Mouse (Mus musculus): ENCODE data around the gene Hydin. TPM values are rescaled to one million over a fixed set of nuclear protein-coding genes. Genes with fewer than 3 reads are reported as not detected.
A peak's percentile ranks its signal among the peaks of the same experiment; 100 is the strongest.
"Not testable (repeated sequence)": the region's sequence is repeated elsewhere in the genome, so short reads cannot be mapped to it uniquely, and the experiment has no call there.

Hydin gene
- polyA plus RNA-seq, 1 experiment from 2014 or later: 0.16 TPM

DNA sequence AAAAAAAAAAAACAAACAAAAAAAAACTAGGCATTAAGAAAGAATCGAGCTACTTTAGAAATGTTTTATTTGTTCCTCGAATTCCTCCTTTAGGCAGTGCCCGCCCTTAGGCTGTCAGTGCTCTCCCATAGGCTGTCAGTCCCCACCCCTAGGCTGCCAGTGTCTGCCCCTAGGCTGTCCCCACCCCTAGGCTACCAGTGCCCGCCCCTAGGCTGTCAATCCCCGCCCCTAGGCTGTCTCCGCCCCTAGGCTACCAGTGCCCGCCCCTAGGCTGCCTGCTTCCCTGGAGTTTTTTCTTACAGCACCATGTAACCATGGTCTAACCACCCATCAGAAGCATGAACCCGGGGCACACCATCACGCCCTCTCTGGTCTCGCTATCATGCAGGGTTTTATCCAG lies 233.5 kb downstream of the Hydin start:
- Histone ChIP-seq H3K4me2 (replicated peaks) (no peak overlapping the region), H3K9me3 (no peaks in the 10 kb centered on the region), H3K4me3 (no peak overlapping the region), H3K27ac (no peak overlapping the region), H3K4me1 (no peaks in the 10 kb centered on the region), H3K27me3 (replicated peaks) (no peaks in the 10 kb centered on the region), H3K36me3 (no peaks in the 10 kb centered on the region), H3K9ac (no peak overlapping the region)
- WGBS: 28% methylated on average over 10 of the region's 10 CpGs
- ATAC-seq (ENCODE audit: low FRiP score, low read depth): no peak; the same call in 1 of the 2 replicates

DNA sequence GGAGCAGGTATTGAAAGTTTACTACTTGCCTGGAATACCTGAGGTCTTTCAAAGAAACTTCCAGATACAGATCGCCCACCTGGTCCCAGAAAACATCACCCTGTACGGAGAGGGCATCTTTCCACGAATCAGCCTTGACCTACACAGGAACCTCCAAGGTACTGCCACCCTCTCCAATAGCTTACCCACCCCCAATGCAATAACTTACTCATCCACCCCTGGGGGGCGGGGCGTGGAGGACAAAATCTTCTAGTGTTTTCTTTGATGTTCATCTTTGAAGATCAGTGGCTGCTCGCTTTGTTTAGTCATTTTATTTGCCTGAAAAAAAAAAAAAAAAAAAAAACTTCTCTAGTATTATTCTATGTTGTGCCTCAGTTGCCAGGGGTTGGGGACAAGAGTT lies 233.9 kb downstream of the Hydin start:
- Histone ChIP-seq H3K9me3 (no peaks in the 10 kb centered on the region), H3K4me2 (replicated peaks) (no peak overlapping the region), H3K9ac (no peak overlapping the region), H3K36me3 (no peaks in the 10 kb centered on the region), H3K27ac (no peak overlapping the region), H3K27me3 (replicated peaks) (no peaks in the 10 kb centered on the region), H3K4me3 (no peak overlapping the region), H3K4me1 (no peaks in the 10 kb centered on the region)
- 78% methylated on average over 6 of the region's 6 CpGs for WGBS
- ATAC-seq (ENCODE audit: low FRiP score, low read depth): no peak

DNA sequence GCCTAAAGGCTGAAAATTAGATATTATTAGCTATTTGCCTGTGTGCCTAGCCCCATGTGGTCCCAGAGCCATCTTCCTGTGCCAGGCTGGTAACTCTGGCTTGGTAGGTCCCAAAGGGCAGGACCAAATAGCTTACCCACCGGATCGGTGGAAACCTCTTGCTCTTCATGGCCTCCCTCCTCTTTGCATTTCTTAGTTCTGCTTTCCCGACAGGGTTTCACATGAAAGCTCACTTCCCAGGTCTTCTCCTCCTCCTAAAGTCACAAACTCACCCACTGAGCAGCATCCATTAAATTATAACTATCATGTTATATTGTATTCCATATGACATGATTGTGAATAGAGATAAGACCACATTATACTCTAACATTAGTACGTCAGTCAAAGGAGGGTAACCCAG lies 234.6 kb downstream of the Hydin start:
- Histone ChIP-seq H3K9ac (no peak overlapping the region), H3K36me3 (no peaks in the 10 kb centered on the region), H3K4me2 (replicated peaks) (no peak overlapping the region), H3K27ac (no peak overlapping the region), H3K27me3 (replicated peaks) (no peaks in the 10 kb centered on the region), H3K4me3 (no peak overlapping the region), H3K4me1 (no peaks in the 10 kb centered on the region), H3K9me3 (no peaks in the 10 kb centered on the region)
- no peak for ATAC-seq (ENCODE audit: low FRiP score, low read depth)
- whole genome bisulfite sequencing: 89% methylated on average over 4 of the region's 4 CpGs

DNA sequence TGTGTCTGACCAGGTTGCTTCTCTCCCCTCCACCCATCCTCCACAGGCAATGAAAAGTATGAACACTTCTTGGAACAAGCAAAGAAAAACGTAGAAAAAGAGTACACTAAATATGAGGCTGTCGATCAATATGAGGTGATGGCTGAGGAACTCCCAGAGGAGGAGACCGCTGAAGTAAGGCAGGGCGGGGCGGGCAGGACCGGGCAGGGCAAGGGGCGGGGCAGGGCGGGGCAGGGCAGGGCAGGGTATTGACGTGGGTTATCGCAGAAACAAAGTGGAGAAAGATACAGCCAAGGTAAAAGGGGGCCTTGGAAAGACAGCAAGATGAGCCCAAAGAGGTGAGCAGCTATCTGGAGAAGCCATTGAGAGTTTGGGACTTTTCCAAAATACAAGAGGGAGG lies 236.1 kb downstream of the Hydin start:
- Histone ChIP-seq H3K9ac (no peak overlapping the region), H3K4me2 (replicated peaks) (0 out of 2 replicates have a peak overlapping the region, but pooled peaks have one; percentile 1), H3K4me1 (no peaks in the 10 kb centered on the region), H3K27ac (no peak overlapping the region), H3K36me3 (no peaks in the 10 kb centered on the region), H3K27me3 (replicated peaks) (no peaks in the 10 kb centered on the region), H3K9me3 (no peaks in the 10 kb centered on the region), H3K4me3 (no peak overlapping the region)
- ATAC-seq (ENCODE audit: low FRiP score, low read depth): no peak
- WGBS: 10% methylated on average over 10 of the region's 10 CpGs

DNA sequence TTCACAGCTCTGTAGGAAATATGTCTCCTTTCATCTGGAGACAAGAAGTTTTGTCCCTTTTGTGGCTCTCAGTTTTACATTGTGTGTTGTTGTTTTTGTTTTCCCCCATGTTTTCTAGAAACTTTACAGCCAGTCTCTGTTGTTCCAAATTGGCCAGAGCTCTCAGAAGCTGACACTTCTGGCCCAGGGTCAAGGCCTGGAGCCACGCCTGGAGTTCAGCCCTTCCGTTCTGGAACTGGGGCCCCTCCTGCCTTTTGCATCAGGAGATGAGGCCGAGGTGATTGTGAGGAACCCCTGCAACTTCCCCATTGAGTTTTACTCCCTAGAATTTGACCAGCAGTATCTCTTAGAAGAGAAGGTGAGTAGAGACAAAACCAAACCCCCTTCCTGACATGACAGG lies 242.0 kb downstream of the Hydin start:
- no peaks in the 10 kb centered on the region for H3K4me1 ChIP-seq
- H3K27ac ChIP-seq: no peak overlapping the region
- no peak overlapping the region for H3K9ac ChIP-seq
- 69% methylated on average over 3 of the region's 3 CpGs for WGBS
- no peak for ATAC-seq (ENCODE audit: low FRiP score, low read depth)
- H3K36me3 ChIP-seq: no peaks in the 10 kb centered on the region
- no peaks in the 10 kb centered on the region for H3K9me3 ChIP-seq
- no peak overlapping the region for H3K4me2 ChIP-seq (replicated peaks)
- H3K4me3 ChIP-seq: no peak overlapping the region
- H3K27me3 ChIP-seq (replicated peaks): no peaks in the 10 kb centered on the region

DNA sequence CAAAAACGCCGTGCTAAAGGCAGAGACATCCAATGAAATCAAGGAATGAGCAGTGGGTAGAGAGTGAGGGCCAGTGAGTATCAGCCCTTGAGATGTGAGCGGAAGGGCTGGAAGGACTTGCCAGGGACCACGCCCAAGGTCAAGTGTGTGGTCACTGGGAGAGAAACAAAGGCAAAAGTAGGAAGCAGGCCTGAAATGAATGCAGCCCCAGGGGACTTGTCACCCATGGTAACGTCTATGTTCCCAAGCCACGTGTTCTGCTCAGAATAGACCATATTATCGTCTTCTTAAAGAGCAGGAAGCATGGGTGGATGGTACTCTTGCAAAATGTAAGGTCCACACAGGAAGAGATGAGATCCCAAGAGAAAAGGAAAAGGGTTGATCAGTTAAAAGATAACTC lies 253.0 kb downstream of the Hydin start:
- Histone ChIP-seq H3K36me3 (no peaks in the 10 kb centered on the region), H3K4me3 (no peak overlapping the region), H3K4me2 (replicated peaks) (no peak overlapping the region), H3K27ac (no peak overlapping the region), H3K27me3 (replicated peaks) (no peaks in the 10 kb centered on the region), H3K9me3 (no peaks in the 10 kb centered on the region), H3K9ac (no peak overlapping the region), H3K4me1 (no peaks in the 10 kb centered on the region)
- 81% methylated on average over 7 of the region's 7 CpGs for whole genome bisulfite sequencing
- no peak for ATAC-seq (ENCODE audit: low FRiP score, low read depth)

DNA sequence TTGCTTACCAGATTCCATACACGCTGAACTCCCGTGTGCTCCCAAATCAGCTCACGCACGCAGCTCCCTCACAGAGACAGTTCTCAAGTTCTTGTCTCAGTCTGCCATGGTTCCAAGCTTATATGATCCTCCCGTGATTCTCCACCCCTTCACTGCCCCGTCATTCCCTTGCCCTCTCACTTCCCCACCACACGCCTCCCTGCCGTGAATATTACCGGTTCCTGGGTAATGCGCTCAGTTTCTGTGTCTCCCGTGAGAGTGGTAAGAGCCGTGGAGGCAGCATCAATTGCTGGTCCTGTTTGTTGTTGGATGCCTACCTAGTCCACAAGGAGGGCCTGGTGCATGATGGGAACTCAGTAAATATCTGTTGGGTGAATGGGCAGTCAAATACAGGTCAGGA lies 255.1 kb downstream of the Hydin start:
- Histone ChIP-seq H3K36me3 (no peaks in the 10 kb centered on the region), H3K9me3 (no peaks in the 10 kb centered on the region), H3K27ac (no peak overlapping the region), H3K27me3 (replicated peaks) (no peaks in the 10 kb centered on the region), H3K4me2 (replicated peaks) (no peak overlapping the region), H3K4me3 (no peak overlapping the region), H3K4me1 (no peaks in the 10 kb centered on the region), H3K9ac (no peak overlapping the region)
- no peak for ATAC-seq (ENCODE audit: low FRiP score, low read depth)
- WGBS: 91% methylated on average over 12 of the region's 12 CpGs

DNA sequence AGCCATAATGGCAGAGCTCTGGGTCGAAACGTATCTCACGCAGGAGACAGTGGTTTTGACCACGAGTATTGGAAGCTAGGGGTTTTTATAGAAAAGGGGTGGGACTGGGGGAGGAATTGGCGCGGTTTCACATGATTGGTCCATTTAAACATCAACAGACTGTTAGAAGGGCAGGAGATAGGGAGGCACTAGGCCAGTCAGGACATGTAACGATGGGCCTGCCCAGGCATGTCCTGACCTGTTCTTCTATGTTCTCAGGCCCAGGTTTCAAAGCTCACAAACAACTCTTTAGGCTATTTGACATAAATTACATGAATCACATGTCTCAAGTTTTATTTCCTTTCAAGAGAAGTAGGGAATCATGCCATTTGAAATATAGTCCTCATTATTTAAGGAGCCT lies 255.7 kb downstream of the Hydin start:
- not testable (repeated sequence) for H3K4me3 ChIP-seq; H3K27ac ChIP-seq; ATAC-seq (ENCODE audit: low FRiP score, low read depth); H3K4me2 ChIP-seq (replicated peaks); H3K4me1 ChIP-seq; H3K27me3 ChIP-seq (replicated peaks); H3K9me3 ChIP-seq; H3K36me3 ChIP-seq; H3K9ac ChIP-seq
- WGBS: 91% methylated on average over 7 of the region's 7 CpGs

DNA sequence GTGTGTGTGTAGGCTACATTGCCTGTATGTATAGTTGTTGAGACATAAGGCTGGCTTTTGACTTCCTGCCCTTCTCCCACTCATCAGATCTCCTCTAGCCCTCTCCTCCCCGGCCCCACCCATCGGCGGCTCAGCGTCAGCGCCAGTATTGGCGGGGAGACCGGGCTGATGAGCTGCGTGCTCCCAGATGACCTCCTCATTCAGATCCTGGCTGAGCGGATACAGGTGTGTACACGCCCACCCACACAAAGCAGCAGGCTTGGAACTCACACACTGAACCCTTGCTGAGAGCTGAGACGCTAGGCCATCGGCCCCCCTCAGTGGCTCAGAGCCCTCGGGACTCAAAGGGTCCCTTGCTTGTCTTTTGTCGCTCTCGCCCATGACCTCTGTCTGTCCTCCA lies 256.2 kb downstream of the Hydin start:
- no peak overlapping the region for H3K27ac ChIP-seq
- no peak overlapping the region for H3K4me3 ChIP-seq
- no peak for ATAC-seq (ENCODE audit: low FRiP score, low read depth)
- H3K9ac ChIP-seq: no peak overlapping the region
- no peaks in the 10 kb centered on the region for H3K27me3 ChIP-seq (replicated peaks)
- H3K4me1 ChIP-seq: no peaks in the 10 kb centered on the region
- 68% methylated on average over 15 of the region's 15 CpGs for WGBS
- no peak overlapping the region for H3K4me2 ChIP-seq (replicated peaks)
- H3K9me3 ChIP-seq: no peaks in the 10 kb centered on the region
- H3K36me3 ChIP-seq: no peaks in the 10 kb centered on the region

DNA sequence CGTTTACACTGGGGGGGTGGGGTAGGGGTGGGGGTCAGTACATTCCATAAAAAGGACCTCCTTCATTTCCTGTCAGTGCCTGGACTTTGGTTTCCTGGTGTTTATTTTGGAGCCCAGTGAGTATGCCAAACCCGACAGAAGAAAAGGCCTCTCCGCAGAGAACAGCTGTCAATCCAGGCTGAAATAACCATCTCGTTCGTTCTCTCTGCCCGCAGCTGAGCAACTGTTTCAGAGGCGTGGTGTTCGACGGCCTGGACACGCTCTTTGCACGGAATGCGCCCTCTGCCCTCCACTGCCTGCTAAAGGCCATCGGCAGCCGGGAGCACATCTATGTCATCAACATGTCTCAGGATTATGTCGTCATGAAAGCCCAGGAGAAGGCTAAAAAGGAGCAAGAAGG lies 258.5 kb downstream of the Hydin start:
- Histone ChIP-seq H3K4me2 (replicated peaks) (no peak overlapping the region), H3K36me3 (no peaks in the 10 kb centered on the region), H3K9ac (no peak overlapping the region), H3K9me3 (no peaks in the 10 kb centered on the region), H3K27me3 (replicated peaks) (no peaks in the 10 kb centered on the region), H3K27ac (no peak overlapping the region), H3K4me1 (no peaks in the 10 kb centered on the region), H3K4me3 (no peak overlapping the region)
- WGBS: 71% methylated on average over 15 of the region's 15 CpGs
- ATAC-seq (ENCODE audit: low FRiP score, low read depth): no peak

DNA sequence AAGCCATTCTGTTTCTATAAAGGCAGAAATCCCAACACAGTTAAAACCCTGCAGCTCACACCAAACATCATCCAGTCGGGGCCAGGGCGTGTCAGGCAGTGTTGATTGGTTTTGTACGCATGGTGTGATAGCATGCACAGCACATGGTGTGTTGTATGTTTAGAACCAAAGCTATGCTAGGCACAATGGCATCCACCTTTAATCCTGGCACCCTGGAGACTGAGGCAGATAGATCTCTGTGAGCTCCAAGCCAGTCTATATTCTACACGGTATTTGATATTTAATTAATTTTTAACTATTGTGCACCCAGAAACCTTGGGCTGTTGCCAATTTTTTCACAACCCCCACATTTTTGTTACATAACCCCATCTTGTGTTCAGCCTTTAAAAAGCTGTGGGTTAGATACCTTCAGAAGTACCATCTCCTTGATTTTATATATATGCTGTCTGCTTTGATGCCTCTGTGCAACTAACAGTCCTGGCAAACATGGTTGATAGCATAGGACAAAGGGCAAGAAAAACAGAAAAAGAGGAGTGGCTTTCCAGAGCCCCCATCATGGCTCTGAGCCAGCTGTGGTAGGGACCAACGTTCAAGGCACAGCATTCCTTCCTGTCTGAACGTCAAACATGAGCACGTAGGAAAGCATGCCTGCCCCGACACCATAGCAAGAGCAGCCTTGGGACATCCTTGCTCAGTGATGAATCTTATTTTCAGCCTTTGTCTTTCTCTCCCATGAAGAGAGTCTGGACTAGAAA lies 263.4 kb downstream of the Hydin start:
- no peaks in the 10 kb centered on the region for H3K4me1 ChIP-seq
- H3K27ac ChIP-seq: no peak overlapping the region
- H3K36me3 ChIP-seq: no peaks in the 10 kb centered on the region
- 84% methylated on average over 8 of the region's 8 CpGs for WGBS
- no peaks in the 10 kb centered on the region for H3K9me3 ChIP-seq
- H3K4me3 ChIP-seq: no peak overlapping the region
- no peaks in the 10 kb centered on the region for H3K27me3 ChIP-seq (replicated peaks)
- H3K9ac ChIP-seq: no peak overlapping the region
- ATAC-seq (ENCODE audit: low FRiP score, low read depth): no peak
- H3K4me2 ChIP-seq (replicated peaks): no peak overlapping the region

DNA sequence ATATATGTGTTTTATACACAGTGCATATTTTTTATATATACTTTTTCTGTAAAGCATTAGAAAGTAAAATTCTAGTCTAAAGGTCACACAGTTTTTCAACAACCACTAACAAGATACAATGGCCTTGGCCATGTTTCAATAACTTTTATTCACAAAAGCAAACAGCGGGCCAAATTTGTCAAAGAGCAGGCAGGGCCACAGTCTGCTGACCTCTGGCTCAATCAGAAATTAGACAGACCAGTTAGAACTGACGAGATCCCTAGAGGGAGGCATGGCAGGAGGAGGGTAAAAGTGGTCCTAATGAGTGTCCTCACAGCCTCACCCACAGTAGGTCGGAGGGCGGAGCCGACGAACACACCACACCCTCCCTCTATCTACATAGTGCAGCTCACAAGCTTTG lies 267.0 kb downstream of the Hydin start:
- H3K27me3 ChIP-seq (replicated peaks): no peaks in the 10 kb centered on the region
- 89% methylated on average over 6 of the region's 6 CpGs for WGBS
- no peaks in the 10 kb centered on the region for H3K9me3 ChIP-seq
- H3K4me1 ChIP-seq: no peaks in the 10 kb centered on the region
- H3K27ac ChIP-seq: no peak overlapping the region
- H3K9ac ChIP-seq: no peak overlapping the region
- no peaks in the 10 kb centered on the region for H3K36me3 ChIP-seq
- H3K4me2 ChIP-seq (replicated peaks): no peak overlapping the region
- ATAC-seq (ENCODE audit: low FRiP score, low read depth): no peak
- no peak overlapping the region for H3K4me3 ChIP-seq

DNA sequence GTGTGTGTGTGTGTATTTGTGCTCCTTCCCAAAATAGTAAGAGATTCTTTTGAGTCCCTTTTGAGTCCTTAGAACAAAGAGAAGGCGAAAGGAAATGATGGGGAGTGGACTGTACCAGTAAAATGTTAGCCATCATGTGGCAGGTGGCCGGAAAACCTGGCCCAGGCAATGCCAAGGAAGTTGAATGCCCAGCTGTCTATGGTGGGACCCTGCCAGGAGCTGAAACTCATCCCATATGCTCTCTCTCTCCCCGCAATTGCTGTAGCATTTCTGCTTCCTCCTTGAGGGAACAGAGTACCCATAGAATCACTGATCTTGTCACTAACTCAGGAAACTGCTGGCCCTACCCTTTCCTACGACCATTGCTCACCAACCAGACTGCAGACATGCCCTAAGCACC lies 271.1 kb downstream of the Hydin start:
- H3K9me3 ChIP-seq: no peaks in the 10 kb centered on the region
- no peaks in the 10 kb centered on the region for H3K4me1 ChIP-seq
- no peak overlapping the region for H3K4me2 ChIP-seq (replicated peaks)
- no peak overlapping the region for H3K27ac ChIP-seq
- 85% methylated on average over 4 of the region's 4 CpGs for WGBS
- no peak overlapping the region for H3K4me3 ChIP-seq
- H3K27me3 ChIP-seq (replicated peaks): no peaks in the 10 kb centered on the region
- ATAC-seq (ENCODE audit: low FRiP score, low read depth): no peak
- H3K9ac ChIP-seq: no peak overlapping the region
- H3K36me3 ChIP-seq: no peaks in the 10 kb centered on the region

Data from neural tube, embryonic 12.5 days (tissue).